Mouse (Mus musculus) lung, adult 2 months (tissue): ENCODE measurements at regions not wholly inside any gene's neighbourhood (a gene's known extent, or its start where the extent isn't known, plus 50 kb on each side); places are given as distances from the start of the nearest gene placed in this dataset.

Experiments used
- CTCF ChIP-seq: fragments of 200-500 bp; IDR thresholded peaks from 2 replicates; pipeline ENCODE4 v1.5.1; 2011; ENCODE audit warnings: mild to moderate bottlenecking, low read length, control low read depth; ENCODE audit not compliant: insufficient read depth
- POLR2A ChIP-seq: fragments of 200-500 bp; IDR thresholded peaks from 2 replicates; pipeline ENCODE4 v1.6.1; 2011; ENCODE audit warnings: low read depth, mild to moderate bottlenecking, control low read depth, low read length, borderline replicate concordance; ENCODE audit errors: extremely low read depth

DNA sequence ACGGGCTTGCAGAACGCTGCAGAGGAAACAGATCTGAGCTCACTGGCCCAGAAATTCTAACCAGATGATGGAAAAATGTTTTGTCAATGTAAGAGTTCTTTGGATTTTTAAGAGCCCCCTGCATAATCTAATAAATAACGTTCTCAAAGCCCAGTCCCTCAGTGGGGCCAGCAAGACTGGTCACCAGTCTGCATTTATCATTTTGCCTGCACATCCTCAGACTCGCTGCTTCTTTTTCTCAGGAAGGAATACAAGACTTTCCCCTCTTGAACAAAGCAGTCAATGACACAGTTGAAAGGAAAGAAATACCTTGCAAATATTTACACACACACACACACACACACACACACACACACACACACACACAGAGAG is 65.9 kb upstream of the Gas1 start:
- TF ChIP-seq CTCF, result no peak
- TF ChIP-seq POLR2A, result no peak
